Mouse (Mus musculus): ENCODE results near the gene Gm42957. TPM values are rescaled to one million over a fixed set of nuclear protein-coding genes. Genes with fewer than 3 reads are reported as not detected.

The Gm42957 gene
- total RNA-seq (2012; rRNA removed): 0.08 and 0.13 TPM in 2 replicates
- not detected in 2 replicates for total RNA-seq (2014; rRNA removed)
- 0.11 TPM in 1 of 2 replicates, not detected in the other for polyA plus RNA-seq (2012; ENCODE audit: insufficient read length, low read depth)

GRCm38 (mm10) chr3:96634928-96635879, at the start of gene Gm42957, which contains the start of gene Pex11b:
Gm42957 (plus strand) TSS chr3:96635474.
Pex11b (plus strand) TSS chr3:96635376.
- TF ChIP-seq USF1 (IDR thresholded peaks at IDR 0.05; ENCODE audit: low read depth, low read length) (no peak; the same call in 1 of the 2 replicates), MAX (IDR thresholded peaks at IDR 0.05; ENCODE audit: low read length) (peak; percentile 37; the same call in 1 of the 2 replicates), MEF2A (IDR thresholded peaks at IDR 0.05; ENCODE audit: borderline replicate concordance, low read depth, low read length) (peak; percentile 44; the same call in 1 of the 2 replicates), ZC3H11A (IDR thresholded peaks at IDR 0.05; ENCODE audit: low read depth, low read length) (no peak), JUN (IDR thresholded peaks at IDR 0.05; ENCODE audit: insufficient read depth, low read depth, low read length) (no peak), HCFC1 (IDR thresholded peaks at IDR 0.05; ENCODE audit: low read depth, low read length) (peak; percentile 76), ZMIZ1 (IDR thresholded peaks at IDR 0.05; ENCODE audit: low read depth, low read length) (peak; percentile 28; the same call in 1 of the 2 replicates), MAFK (IDR thresholded peaks at IDR 0.05; ENCODE audit: insufficient replicate concordance, low read length) (no peak), TBP (conservative IDR thresholded peaks at IDR 0.05; ENCODE audit: low read depth, low read length) (peak; percentile 75), SIN3A (IDR thresholded peaks at IDR 0.05; ENCODE audit: low read length) (peak; percentile 79), RAD21 (IDR thresholded peaks at IDR 0.05; ENCODE audit: low read depth, low read length) (no peak), NRF1 (IDR thresholded peaks at IDR 0.05; ENCODE audit: low read depth, low read length) (peak; percentile 38; the same call in 1 of the 2 replicates), NELFE (IDR thresholded peaks at IDR 0.05; ENCODE audit: low read depth, low read length) (peak; percentile 75), ZNF384 (IDR thresholded peaks at IDR 0.05; ENCODE audit: low read depth, low read length) (no peak), UBTF (IDR thresholded peaks at IDR 0.05; ENCODE audit: low read depth, low read length) (peak; percentile 77; the same call in 1 of the 2 replicates), POLR2A (IDR thresholded peaks at IDR 0.05; ENCODE audit: low read depth, low read length) (peak; percentile 85), ELF1 (IDR thresholded peaks at IDR 0.05; ENCODE audit: low read depth, low read length) (peak; percentile 51; the same call in 1 of the 2 replicates), GABPA (IDR thresholded peaks at IDR 0.05; ENCODE audit: insufficient replicate concordance, low read depth, low read length) (no peak), ETS1 (conservative IDR thresholded peaks at IDR 0.05; ENCODE audit: low read depth, low read length) (no peak), JUND (conservative IDR thresholded peaks at IDR 0.05; ENCODE audit: low read depth, low read length) (no peak), SMC3 (IDR thresholded peaks at IDR 0.05; ENCODE audit: low read depth, low read length) (no peak), ZKSCAN1 (IDR thresholded peaks at IDR 0.05; ENCODE audit: borderline replicate concordance, low read depth, low read length) (no peak), USF2 (conservative IDR thresholded peaks at IDR 0.05; ENCODE audit: low read depth, low read length) (no peak), POLR2AphosphoS2 (IDR thresholded peaks at IDR 0.05; ENCODE audit: low read depth, low read length) (peak; percentile 81; the same call in 1 of the 2 replicates), BHLHE40 (IDR thresholded peaks at IDR 0.05; ENCODE audit: low read depth, low read length) (0 out of 2 replicates have a peak, but pooled peaks have one; percentile 18), MYC (IDR thresholded peaks at IDR 0.05; ENCODE audit: low read depth, low read length) (peak; percentile 64), TCF12 (IDR thresholded peaks at IDR 0.05; ENCODE audit: low read depth, low read length) (peak; percentile 66), CTCF (conservative IDR thresholded peaks at IDR 0.05 in 1 of 2, IDR thresholded peaks at IDR 0.05 in 1 of 2; ENCODE audit: low read depth in 2 of 2, low read length in 2 of 2) (peak in 1 of 2 experiments; percentile 43; a peak in 2 of 4 replicates), CHD1 (IDR thresholded peaks at IDR 0.05; ENCODE audit: low read depth, low read length) (no peak)

More at GRCm38 (mm10) chr3:96634928-96635879, at the start of gene Gm42957, which contains the start of gene Pex11b:
- Histone ChIP-seq H3K4me3 (replicated peaks in 1 of 3; ENCODE audit: low read depth in 2 of 3, low read length in 2 of 3, poor library complexity in 1 of 3) (peak within 1 kb of the TSS; percentile 67 to 91 (median 70)), H3K36me3 (replicated peaks in 1 of 2; ENCODE audit: control insufficient read depth in 1 of 2, insufficient read depth in 1 of 2, low read length in 1 of 2) (peaks cover 30 to 64% of the 10 kb centered on the region in 2 experiments), H3K4me2 (ENCODE audit: insufficient read depth, low read depth, poor library complexity, severe bottlenecking) (peak within 1 kb of the TSS; percentile 88), H3K9me3 (replicated peaks; ENCODE audit: low read length) (no peaks in the 10 kb centered on the region), H3K79me2 (replicated peaks; ENCODE audit: control insufficient read depth, extremely low read depth, insufficient read depth, poor library complexity, severe bottlenecking) (peaks cover 17% of the 10 kb centered on the region), H3K4me1 (ENCODE audit: control insufficient read depth in 1 of 2, insufficient read depth in 2 of 2) (peaks cover 6 to 33% of the 10 kb centered on the region in 2 experiments), H3K27ac (ENCODE audit: insufficient read depth, low read depth) (peak within 1 kb of the TSS; percentile 38), H3K9ac (ENCODE audit: insufficient read depth, low read depth) (peak within 1 kb of the TSS; percentile 89), H3K27me3 (replicated peaks) (no peaks in the 10 kb centered on the region)
- dilution Hi-C loops (cut with MboI; ENCODE audit: extremely low pct_ligation_motif_present, extremely low pct_unique_long_range_greater_than_20kb, low sequenced_read_pairs): no loop called here
- peak; percentile 82 for DNase-seq (ENCODE audit: extremely low read depth)
- in situ Hi-C loops (cut with MboI; ENCODE audit: low pct_ligation_motif_present, low pct_unique_long_range_greater_than_20kb, low sequenced_read_pairs): loop anchor here (5.0 kb wide), 1 partner anchor 43 kb away; the partner anchor contains the start of gene Polr3gl
